Comparison of ENCODE assay signal across 10 mouse cellular contexts in genomic region chr5:116030566-116031189, GRCm38 (mm10). TPM values are rescaled to one million over a fixed set of nuclear protein-coding genes. Genes with fewer than 3 reads are reported as not detected.
DNase-seq lines count a peak whose midpoint lies in the region; ATAC-seq and TF ChIP-seq lines count a peak whose summit lies in the region.
"Had no signal": no experiment of that assay in that cellular context is flagged by ENCODE, and none has a peak within 500 bp of the region (broad histone marks: within the 10 kb centered on the region; RNA-seq: fewer than 3 reads in every experiment).

No protein-coding gene starts in this region.

- no peaks in the 10 kb centered on the region for H3K9me3 ChIP-seq in lung, postnatal 0 days (ENCODE audit: low read length)
- H3K9me3 ChIP-seq in forebrain, embryonic 12.5 days: no peaks in the 10 kb centered on the region
- H3K9me3 ChIP-seq in intestine, postnatal 0 days (ENCODE audit: control insufficient read depth): no peaks in the 10 kb centered on the region
- H3K9me3 ChIP-seq in neural tube, embryonic 12.5 days: no peaks in the 10 kb centered on the region

- H3K4me1 ChIP-seq in lung, postnatal 0 days (ENCODE audit: insufficient read depth, low read depth, low read length): no peaks in the 10 kb centered on the region
- peaks cover 4% of the 10 kb centered on the region for H3K4me1 ChIP-seq in forebrain, embryonic 12.5 days
- H3K4me1 ChIP-seq in intestine, postnatal 0 days (replicated peaks; ENCODE audit: control insufficient read depth, insufficient read depth, low read length): no peaks in the 10 kb centered on the region
- peaks cover 4% of the 10 kb centered on the region for H3K4me1 ChIP-seq in neural tube, embryonic 12.5 days

- H3K27me3 ChIP-seq in lung, postnatal 0 days (replicated peaks; ENCODE audit: insufficient read depth, low read length): no peaks in the 10 kb centered on the region
- H3K27me3 ChIP-seq in forebrain, embryonic 12.5 days: peaks cover 22% of the 10 kb centered on the region
- no peaks in the 10 kb centered on the region for H3K27me3 ChIP-seq in intestine, postnatal 0 days (replicated peaks; ENCODE audit: control insufficient read depth, insufficient read depth, low read length)
- 0 out of 2 replicates have a peak, but pooled peaks cover 4% of the 10 kb centered on the region for H3K27me3 ChIP-seq in neural tube, embryonic 12.5 days (replicated peaks)

- no peak for TF ChIP-seq CTCF in lung, postnatal 0 days (IDR thresholded peaks at IDR 0.05)
- TF ChIP-seq CTCF in intestine, postnatal 0 days (IDR thresholded peaks at IDR 0.05; ENCODE audit: low read depth): no peak

- no peak for DNase-seq in lung, postnatal 0 days (ENCODE audit: low spot score)
- no peak for DNase-seq in lung, adult 18-20 months
- DNase-seq in layer of hippocampus, adult 9-10 months (ENCODE audit: low spot score): no peak
- no peak for DNase-seq in left cerebral cortex, postnatal 25 days (ENCODE audit: low spot score in 2 of 2)

- no peak overlapping the region for H3K4me2 ChIP-seq in lung, postnatal 0 days (replicated peaks; ENCODE audit: low read depth, low read length)
- H3K4me2 ChIP-seq in forebrain, embryonic 12.5 days: peak overlapping the region; percentile 40
- 0 out of 2 replicates have a peak overlapping the region, but pooled peaks have one; percentile 17 for H3K4me2 ChIP-seq in intestine, postnatal 0 days (replicated peaks; ENCODE audit: low read depth)
- peak overlapping the region; percentile 47 for H3K4me2 ChIP-seq in neural tube, embryonic 12.5 days (replicated peaks)

- 10% methylated on average over 19 of the region's 19 CpGs for WGBS in lung, postnatal 0 days
- WGBS in forebrain, embryonic 12.5 days: 3% methylated on average over 19 of the region's 19 CpGs
- WGBS in intestine, postnatal 0 days: 9% methylated on average over 19 of the region's 19 CpGs
- 4% methylated on average over 19 of the region's 19 CpGs for WGBS in neural tube, embryonic 12.5 days

- H3K9ac ChIP-seq in lung, postnatal 0 days (replicated peaks; ENCODE audit: low read depth): no peak overlapping the region
- no peak overlapping the region for H3K9ac ChIP-seq in forebrain, embryonic 12.5 days
- H3K9ac ChIP-seq in intestine, postnatal 0 days (ENCODE audit: low read depth, low read length): no peak overlapping the region
- 0 out of 2 replicates have a peak overlapping the region, but pooled peaks have one; percentile 6 for H3K9ac ChIP-seq in neural tube, embryonic 12.5 days

- ATAC-seq in lung, postnatal 0 days: 0 out of 2 replicates have a peak, but pooled peaks have one; percentile 30
- ATAC-seq in forebrain, embryonic 12.5 days (ENCODE audit: low FRiP score): peak; percentile 30; the same call in 1 of the 2 replicates
- ATAC-seq in intestine, postnatal 0 days: no peak; the same call in 1 of the 2 replicates
- ATAC-seq in neural tube, embryonic 12.5 days (ENCODE audit: low FRiP score, low read depth): no peak
- ATAC-seq in granulocyte monocyte progenitor cell, adult 5-6 weeks (replicated peaks; ENCODE audit: poor library complexity, severe bottlenecking): no peak
- ATAC-seq: activated CD4-positive, CD25-positive, alpha-beta regulatory T cell, adult 4 months had no signal

- no peak for TF ChIP-seq EP300 in lung, postnatal 0 days (IDR thresholded peaks at IDR 0.05)

- no peak overlapping the region for H3K27ac ChIP-seq in lung, postnatal 0 days (ENCODE audit: low read length)
- H3K27ac ChIP-seq in forebrain, embryonic 12.5 days: no peak overlapping the region
- no peak overlapping the region for H3K27ac ChIP-seq in intestine, postnatal 0 days (ENCODE audit: low read depth, low read length)
- H3K27ac ChIP-seq in neural tube, embryonic 12.5 days: no peak overlapping the region

- intact Hi-C loops in left cerebral cortex, postnatal 25 days (cut with DNase I): loop anchor here (5.0 kb wide), 2 partner anchors 92 to 1067 kb away; no protein-coding TSS in a partner anchor

- H3K36me3 ChIP-seq in lung, postnatal 0 days (ENCODE audit: insufficient read depth, low read length): no peaks in the 10 kb centered on the region
- H3K36me3 ChIP-seq in forebrain, embryonic 12.5 days (replicated peaks): no peaks in the 10 kb centered on the region
- no peaks in the 10 kb centered on the region for H3K36me3 ChIP-seq in intestine, postnatal 0 days (ENCODE audit: control insufficient read depth, insufficient read depth)
- H3K36me3 ChIP-seq in neural tube, embryonic 12.5 days: no peaks in the 10 kb centered on the region

- H3K4me3 ChIP-seq in lung, postnatal 0 days (ENCODE audit: low read depth, low read length): no peak overlapping the region
- H3K4me3 ChIP-seq in forebrain, embryonic 12.5 days (replicated peaks): peak overlapping the region; percentile 13; the same call in 1 of the 2 replicates
- no peak overlapping the region for H3K4me3 ChIP-seq in intestine, postnatal 0 days (ENCODE audit: low read depth, low read length)
- no peak overlapping the region for H3K4me3 ChIP-seq in neural tube, embryonic 12.5 days

RNA-seq across cellular contexts. Expression of gene Prkab1, which starts 6.4 kb away (rescaled TPM):
- 75.1 and 80.6 TPM in 2 replicates for polyA plus RNA-seq in lung, postnatal 0 days (2015; fragmentation: Nextera tagmentation; extraction: Ambion mirVana)
- polyA plus RNA-seq in forebrain, embryonic 12.5 days (2016; fragmentation: Nextera tagmentation; extraction: Ambion mirVana): 58.5 and 62.5 TPM in 2 replicates
- 77.8 and 80.6 TPM in 2 replicates for polyA plus RNA-seq in intestine, postnatal 0 days (2015; fragmentation: Nextera tagmentation; extraction: Ambion mirVana)
- 57.5 and 62.2 TPM in 2 replicates for polyA plus RNA-seq in neural tube, embryonic 12.5 days (2016; fragmentation: Nextera tagmentation; extraction: Ambion mirVana)
- 47.5 and 48.3 TPM in 2 replicates for total RNA-seq in granulocyte monocyte progenitor cell, adult 5-6 weeks (2014; fragmentation: Nextera tagmentation)
- total RNA-seq in granulocyte monocyte progenitor cell, adult 5-6 weeks (2017): 17.2 and 20.8 TPM in 2 replicates
- total RNA-seq in left cerebral cortex, postnatal 25 days (2021): 10 to 100 TPM; 21.3 to 22.4 TPM

RNA-seq across cellular contexts. Expression of gene Tmem233, which starts 52.4 kb away (rescaled TPM):
- polyA plus RNA-seq in lung, postnatal 0 days (2015; fragmentation: Nextera tagmentation; extraction: Ambion mirVana): 0.11 and 0.18 TPM in 2 replicates
- polyA plus RNA-seq in forebrain, embryonic 12.5 days (2016; fragmentation: Nextera tagmentation; extraction: Ambion mirVana): not detected in 2 replicates
- not detected in 2 replicates for polyA plus RNA-seq in intestine, postnatal 0 days (2015; fragmentation: Nextera tagmentation; extraction: Ambion mirVana)
- not detected in 2 replicates for polyA plus RNA-seq in neural tube, embryonic 12.5 days (2016; fragmentation: Nextera tagmentation; extraction: Ambion mirVana)
- not detected in 2 replicates for total RNA-seq in granulocyte monocyte progenitor cell, adult 5-6 weeks (2014; fragmentation: Nextera tagmentation)
- not detected in 2 replicates for total RNA-seq in granulocyte monocyte progenitor cell, adult 5-6 weeks (2017)
- not detected for total RNA-seq in left cerebral cortex, postnatal 25 days (2021)
- total RNA-seq: layer of hippocampus, postnatal 36 days had no signal
- polyA plus RNA-seq: activated CD4-positive, CD25-positive, alpha-beta regulatory T cell, adult 4 months had no signal

Comparison
In these comparisons a context has a peak if more than half of its experiments do, and no peak if none do; other contexts are left out.
1. ATAC-seq: peak in lung, postnatal 0 days (single experiment) and forebrain, embryonic 12.5 days (single experiment); none in intestine, postnatal 0 days (single experiment), neural tube, embryonic 12.5 days (single experiment) and granulocyte monocyte progenitor cell, adult 5-6 weeks (single experiment).